Mouse (Mus musculus) liver, embryonic 14.5 days (tissue): Measurements from ENCODE around the gene Tshb.

Experiments
- CTCF ChIP-seq: IDR thresholded peaks from 2 replicates; pipeline ENCODE4 v1.5.1; 2016; ENCODE audit warnings: antibody characterized with exemption, low read depth, control low read depth
- EP300 ChIP-seq: IDR thresholded peaks from 2 replicates; pipeline ENCODE4 v1.6.1; 2016; ENCODE audit warnings: antibody characterized with exemption, low read depth

- TF ChIP-seq CTCF = no peak
- no peak for TF ChIP-seq EP300
Measured at GRCm38 (mm10) chr3:102738926-102739325, 43.6 kb downstream of the Tshb start.
